Mouse (Mus musculus): ENCODE results near the gene Kif26b.

Kif26b gene

GRCm38 (mm10) chr1:178797388-178797787, 268.5 kb downstream of the Kif26b start:
- DNase-seq = no peak

DNA sequence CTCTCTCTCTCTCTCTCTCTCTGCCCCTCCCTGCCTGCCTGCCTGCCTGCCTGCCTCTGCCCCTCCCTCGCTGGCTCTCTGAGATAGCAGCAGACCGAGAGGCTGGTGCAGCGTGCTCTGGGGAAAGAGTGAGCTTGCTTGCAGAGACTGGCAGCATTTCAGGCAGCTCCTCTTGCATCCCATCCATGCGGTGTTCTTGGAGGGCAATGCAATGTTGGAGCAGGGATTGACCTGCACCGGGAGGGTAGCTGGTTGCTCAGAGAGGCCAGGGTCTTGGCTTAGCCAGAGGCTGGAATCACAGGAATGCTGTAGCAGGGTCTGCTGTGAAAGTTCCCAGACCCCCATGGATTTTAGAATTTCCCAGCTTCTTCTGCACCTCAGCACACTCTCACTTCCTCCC, 269.4 kb downstream of the Kif26b start:
- no peak for DNase-seq

GRCm38 (mm10) chr1:178798886-178799285, 270.0 kb downstream of the Kif26b start:
- DNase-seq = no peak

GRCm38 (mm10) chr1:178799836-178800552, 271.1 kb downstream of the Kif26b start:
- DNase-seq = no peak

- no peak for DNase-seq
Observed at GRCm38 (mm10) chr1:178803155-178803554, 274.2 kb downstream of the Kif26b start.

GRCm38 (mm10) chr1:178817476-178817875, 288.6 kb downstream of the Kif26b start:
- DNase-seq = no peak

GRCm38 (mm10) chr1:178819060-178819459, 290.1 kb downstream of the Kif26b start:
- no peak for DNase-seq

GRCm38 (mm10) chr1:178820079-178820478, 291.2 kb downstream of the Kif26b start:
- DNase-seq = no peak

- no peak for DNase-seq
Observed at GRCm38 (mm10) chr1:178820556-178821435, 291.9 kb downstream of the Kif26b start.

DNA sequence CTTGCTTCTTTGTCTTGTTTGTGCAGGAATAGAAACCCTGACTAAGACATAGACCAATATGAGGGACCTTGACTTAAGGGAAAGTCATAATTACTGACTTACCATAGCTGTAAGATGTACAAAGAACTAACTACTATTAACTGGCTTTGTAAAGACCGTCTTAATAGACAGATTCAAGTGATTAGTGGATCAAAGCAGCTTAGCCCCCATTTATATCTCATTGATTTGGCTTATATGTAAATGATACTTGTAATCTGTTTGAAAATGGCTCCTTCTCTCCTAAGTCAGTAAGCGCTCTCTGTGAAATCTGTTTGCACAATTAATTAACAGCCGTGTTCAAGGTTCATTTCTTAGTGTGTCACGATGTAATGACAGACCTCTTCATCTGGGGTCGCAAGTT, 295.9 kb downstream of the Kif26b start:
- DNase-seq = no peak

GRCm38 (mm10) chr1:178827223-178827622, 298.3 kb downstream of the Kif26b start:
- DNase-seq = no peak

DNA sequence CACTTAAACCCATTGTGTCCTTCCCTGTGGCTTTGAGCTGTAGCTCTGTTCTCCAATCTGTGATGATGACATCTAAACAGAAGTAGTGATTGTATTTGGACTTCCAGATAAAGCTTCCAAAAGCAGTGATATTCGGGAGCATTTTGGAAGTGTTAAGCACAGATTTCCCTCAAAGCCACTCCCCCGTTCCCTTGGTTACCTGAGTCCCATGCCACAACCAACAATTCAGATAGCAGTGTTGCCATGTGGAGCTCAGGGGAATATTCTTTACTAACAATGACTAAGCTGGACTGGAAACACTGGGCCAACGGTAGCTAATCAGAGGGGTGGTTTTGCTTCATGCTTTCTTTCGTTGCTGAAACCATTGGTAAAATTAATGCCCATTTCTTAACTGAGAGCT, 300.5 kb downstream of the Kif26b start:
- DNase-seq = no peak

DNA sequence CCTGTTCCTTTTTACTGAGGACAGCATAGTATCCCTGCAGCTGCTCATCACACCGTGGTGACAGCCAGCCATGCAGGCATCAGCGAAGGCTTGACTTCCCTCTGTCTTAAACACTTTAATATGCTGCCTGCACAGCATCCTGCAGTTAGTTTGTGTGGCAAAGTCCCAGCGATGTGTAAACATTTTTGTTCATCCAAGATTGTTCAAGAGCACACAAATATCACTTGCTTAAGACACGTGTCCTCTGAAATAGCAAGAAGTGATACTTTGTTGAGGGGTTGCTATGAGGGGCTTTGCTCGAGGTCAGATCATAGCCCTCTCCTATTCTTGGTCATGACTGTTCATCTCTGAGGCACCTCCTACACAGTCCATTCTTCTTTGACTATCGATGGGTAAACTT, 303.6 kb downstream of the Kif26b start:
- no peak for DNase-seq

GRCm38 (mm10) chr1:178835805-178836204, 306.9 kb downstream of the Kif26b start:
- no peak for DNase-seq

- DNase-seq = no peak
Observed at GRCm38 (mm10) chr1:178836998-178837397, 308.1 kb downstream of the Kif26b start.

GRCm38 (mm10) chr1:178838696-178839320, 309.9 kb downstream of the Kif26b start:
- no peak for DNase-seq

DNA sequence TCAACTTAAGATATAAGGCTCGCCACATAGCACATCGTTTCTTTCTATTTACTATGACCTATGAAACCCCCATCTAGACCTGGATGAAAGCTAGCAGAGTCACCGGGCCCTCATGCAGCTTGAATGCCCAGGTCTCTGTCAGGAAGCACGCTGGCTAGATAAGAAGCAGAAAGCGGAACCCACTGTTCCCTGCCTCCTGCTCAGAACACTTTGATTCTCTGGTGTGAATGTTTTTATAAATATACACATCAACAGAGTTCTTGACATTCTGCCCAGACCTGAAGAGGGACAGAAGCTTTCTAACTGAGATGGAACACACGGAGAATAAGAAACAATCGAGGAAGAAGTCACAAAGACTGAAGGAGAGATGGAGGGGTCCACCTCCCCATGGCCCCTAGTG, 311.4 kb downstream of the Kif26b start:
- no peak for DNase-seq

DNA sequence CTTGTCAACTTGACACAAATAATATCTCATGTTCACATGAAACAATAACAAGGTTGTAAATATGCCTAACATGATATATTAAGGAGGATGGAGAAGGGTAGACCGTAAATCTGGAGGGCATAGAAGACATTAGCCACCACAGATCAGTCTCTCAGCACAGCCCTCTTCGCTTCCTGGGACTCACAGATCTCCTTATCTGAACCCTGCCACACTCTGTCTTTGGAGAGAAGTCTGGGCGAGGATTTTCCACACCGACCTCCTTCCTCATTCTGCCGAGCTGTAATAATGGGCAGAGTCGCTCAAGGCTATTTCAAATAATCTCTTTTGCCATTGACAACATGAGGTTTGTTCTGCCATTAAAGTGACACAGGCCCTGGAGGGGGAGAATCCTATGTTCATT, 315.9 kb downstream of the Kif26b start:
- DNase-seq = no peak

DNA sequence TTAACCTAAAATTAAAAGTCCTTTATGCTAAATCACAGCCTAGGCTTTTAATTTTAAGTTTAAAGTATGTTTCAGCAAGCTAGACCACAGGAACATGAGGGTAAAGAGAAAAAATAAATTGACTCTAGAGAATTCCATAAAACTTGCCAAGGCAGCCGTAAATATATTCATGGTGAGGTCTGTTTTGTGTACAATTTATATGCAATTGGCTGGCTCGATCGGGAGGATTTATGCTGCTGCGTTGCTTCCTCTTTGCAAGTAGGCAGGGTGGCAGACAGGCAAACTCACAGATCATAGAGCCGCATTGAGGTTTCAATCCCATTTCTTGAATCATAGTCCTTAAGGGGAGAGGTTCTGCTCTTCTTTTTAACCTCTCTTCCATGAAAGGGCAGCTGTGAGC, 318.6 kb downstream of the Kif26b start:
- DNase-seq = no peak

DNA sequence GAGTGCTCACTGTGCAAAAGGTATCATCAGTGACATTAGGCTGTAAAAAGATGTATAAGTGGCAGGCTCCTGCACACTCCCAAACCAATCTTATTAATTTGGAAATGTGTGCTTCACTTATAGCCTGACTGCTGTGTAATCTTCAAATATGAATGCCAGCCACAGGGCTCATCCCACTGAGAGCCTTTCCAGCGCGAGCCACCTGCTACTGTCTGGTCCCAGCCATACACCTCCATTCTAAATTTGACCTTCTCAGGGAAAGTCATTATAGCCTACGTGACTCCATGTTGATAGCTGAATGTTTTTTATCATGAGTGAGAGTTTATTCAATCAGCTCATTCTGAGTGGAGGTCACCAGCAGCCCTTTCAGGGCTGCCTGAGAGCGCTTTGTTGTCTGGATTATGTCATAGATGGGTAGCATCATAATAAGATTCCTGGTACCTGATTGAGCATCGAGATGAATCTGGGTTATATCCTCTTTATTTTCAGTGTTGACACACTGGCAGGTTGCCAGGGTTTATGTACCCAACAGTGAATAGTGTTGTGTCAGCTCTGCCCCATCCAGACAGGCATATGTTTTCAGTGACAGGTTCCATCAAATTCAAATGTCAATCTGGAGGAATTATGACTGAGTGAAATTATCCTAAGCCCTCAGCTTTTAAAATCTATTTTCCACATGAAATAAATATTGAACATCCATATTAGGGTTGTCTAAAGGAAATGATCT, 319.6 kb downstream of the Kif26b start:
- no peak for DNase-seq

DNA sequence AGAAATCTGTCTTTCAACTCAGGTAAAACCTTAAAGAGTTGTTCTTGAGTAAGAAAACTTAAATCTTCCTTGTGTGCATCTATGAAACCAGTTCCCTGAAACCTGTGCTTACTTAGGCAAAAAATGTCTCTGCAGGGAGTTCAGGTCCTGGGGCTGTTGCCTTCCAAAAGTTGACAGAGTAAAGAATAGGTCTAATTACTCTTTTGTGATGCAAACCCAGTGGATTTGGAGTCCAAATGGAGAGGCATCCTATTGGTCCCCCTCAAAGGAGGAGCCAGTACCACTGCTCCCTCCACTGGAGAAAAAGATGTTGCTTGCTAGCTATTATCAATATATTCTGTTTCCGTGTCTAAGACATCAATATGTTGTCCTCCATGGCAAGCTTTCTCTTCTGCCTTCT, 321.6 kb downstream of the Kif26b start:
- DNase-seq = no peak

- no peak for DNase-seq
Observed at GRCm38 (mm10) chr1:178854936-178855335, 326.0 kb downstream of the Kif26b start.

DNA sequence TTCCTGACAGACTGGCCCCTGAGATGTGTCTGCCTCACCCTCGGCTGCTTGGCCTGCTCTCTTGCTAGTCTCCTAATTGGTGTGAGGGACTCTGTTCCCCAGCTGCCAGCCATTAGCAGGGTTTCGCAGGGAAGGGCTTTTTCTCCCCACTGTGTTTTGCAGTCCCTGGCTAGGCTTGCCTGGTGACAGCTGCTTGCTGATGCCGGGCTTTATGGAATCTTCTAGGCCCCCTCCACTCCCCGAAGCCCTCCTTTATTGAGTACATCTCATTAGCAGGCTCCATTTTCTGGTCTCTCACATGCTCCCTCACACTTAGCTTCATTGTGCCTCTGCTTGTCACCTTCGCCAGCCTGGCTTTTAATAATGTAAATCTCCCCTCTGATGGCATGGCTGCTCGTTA, 327.0 kb downstream of the Kif26b start:
- no peak for DNase-seq

Measured in spleen, adult 18-20 months (tissue).